Mouse (Mus musculus): Measurements from ENCODE around the gene Trpm1.

DNA sequence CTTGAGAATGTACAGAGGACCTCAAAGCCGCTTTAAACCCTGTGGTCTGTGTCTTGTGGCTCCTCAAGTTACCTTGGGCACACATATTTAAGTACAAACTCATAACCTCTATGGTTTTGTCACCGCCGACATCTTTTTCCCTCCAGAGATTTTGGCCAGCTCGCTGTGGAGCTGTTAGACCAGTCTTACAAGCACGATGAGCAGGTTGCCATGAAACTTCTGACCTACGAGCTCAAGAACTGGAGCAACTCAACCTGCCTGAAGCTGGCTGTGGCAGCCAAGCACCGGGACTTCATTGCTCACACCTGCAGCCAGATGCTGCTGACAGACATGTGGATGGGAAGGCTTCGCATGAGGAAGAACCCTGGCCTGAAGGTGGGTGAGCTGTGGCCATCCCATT is 76.3 kb downstream of the Trpm1 start:
- no peak for TF ChIP-seq CTCF (IDR thresholded peaks at IDR 0.05)
- TF ChIP-seq EP300 (IDR thresholded peaks at IDR 0.05) = no peak

Data from lung, postnatal 0 days (tissue).